In the genomic region with DNA sequence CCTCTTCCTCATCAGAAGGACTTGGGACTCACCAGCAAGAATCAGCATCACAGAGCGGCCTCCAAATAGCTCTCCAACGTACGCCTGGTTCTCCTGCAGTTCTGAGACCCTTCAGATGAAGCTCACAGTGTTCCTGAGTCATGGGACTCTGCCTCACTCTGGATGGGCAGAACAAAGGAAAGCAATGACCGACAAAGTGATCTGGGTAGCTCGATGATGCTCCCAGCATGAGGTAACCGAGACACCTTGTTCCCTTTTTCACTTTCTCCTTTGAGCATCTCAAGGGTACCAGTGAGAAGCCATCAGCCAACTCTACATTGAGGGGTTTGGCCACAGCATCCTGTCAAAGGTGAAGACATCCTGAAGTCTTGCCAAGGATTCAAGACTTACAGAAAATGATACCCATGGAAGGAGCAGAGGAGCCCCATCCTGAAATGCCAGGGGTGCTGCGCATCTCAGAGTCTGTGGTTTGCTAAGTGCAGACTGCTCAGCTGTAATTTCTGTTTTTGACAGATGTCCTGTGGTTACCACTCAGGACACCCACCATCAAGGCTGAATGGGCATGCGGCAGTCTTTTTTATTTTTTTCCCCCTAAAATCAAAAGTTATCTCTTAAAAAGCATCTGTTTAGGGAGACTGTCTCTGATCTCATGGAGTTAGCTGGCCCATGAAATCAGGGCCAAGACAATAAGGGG, we compare ENCODE assay signal across 16 mouse cellular contexts. TPM values are rescaled to one million over a fixed set of nuclear protein-coding genes. Genes with fewer than 3 reads are reported as not detected.
DNase-seq lines count a peak whose midpoint lies in the region; ATAC-seq and TF ChIP-seq lines count a peak whose summit lies in the region.
"Had no signal": no experiment of that assay in that cellular context is flagged by ENCODE, and none has a peak within 500 bp of the region (broad histone marks: within the 10 kb centered on the region; RNA-seq: fewer than 3 reads in every experiment).

No protein-coding gene starts in this region.

- no peaks in the 10 kb centered on the region for H3K9me3 ChIP-seq in heart, embryonic 10.5 days
- no peaks in the 10 kb centered on the region for H3K9me3 ChIP-seq in lung, embryonic 16.5 days (ENCODE audit: control insufficient read depth, low read length)
- H3K9me3 ChIP-seq in liver, embryonic 13.5 days (replicated peaks) = no peaks in the 10 kb centered on the region
- no peaks in the 10 kb centered on the region for H3K9me3 ChIP-seq in embryonic facial prominence, embryonic 10.5 days
- no peaks in the 10 kb centered on the region for H3K9me3 ChIP-seq in midbrain, postnatal 0 days (ENCODE audit: low read length)
- H3K9me3 ChIP-seq: forebrain, embryonic 15.5 days; hindbrain, embryonic 13.5 days; intestine, embryonic 15.5 days; limb, embryonic 10.5 days had no signal

- H3K27ac ChIP-seq in heart, embryonic 10.5 days = peak overlapping the region; percentile 69
- H3K27ac ChIP-seq in lung, embryonic 16.5 days (ENCODE audit: low read length) = peak overlapping the region; percentile 87
- H3K27ac ChIP-seq in liver, embryonic 13.5 days = peak overlapping the region; percentile 86
- no peak overlapping the region for H3K27ac ChIP-seq in embryonic facial prominence, embryonic 10.5 days (replicated peaks)
- H3K27ac ChIP-seq in midbrain, postnatal 0 days (ENCODE audit: low read depth, low read length) = no peak overlapping the region
- H3K27ac ChIP-seq: forebrain, embryonic 15.5 days; hindbrain, embryonic 13.5 days; intestine, embryonic 15.5 days; limb, embryonic 10.5 days had no signal

- no peak overlapping the region for H3K9ac ChIP-seq in lung, embryonic 16.5 days (ENCODE audit: low read length)
- peak overlapping the region; percentile 67 for H3K9ac ChIP-seq in liver, embryonic 13.5 days
- no peak overlapping the region for H3K9ac ChIP-seq in midbrain, postnatal 0 days (replicated peaks; ENCODE audit: low read length, poor library complexity, severe bottlenecking)
- H3K9ac ChIP-seq: forebrain, embryonic 15.5 days; hindbrain, embryonic 13.5 days; intestine, embryonic 15.5 days had no signal

- no peak for DNase-seq in heart, embryonic 10.5 days (ENCODE audit: low spot score)
- DNase-seq in heart, adult 9 months (ENCODE audit: low spot score in 2 of 2) = no peak
- no peak for DNase-seq in lung, postnatal 36 days
- no peak for DNase-seq in liver, embryonic 13.5 days
- DNase-seq in embryonic facial prominence, embryonic 10.5 days (ENCODE audit: low spot score) = no peak
- DNase-seq in midbrain, postnatal 0 days (ENCODE audit: low spot score) = no peak
- DNase-seq in ovary, postnatal 10 days (ENCODE audit: low spot score) = no peak
- DNase-seq: cerebellum, postnatal 14 days; gastrocnemius, postnatal 36 days; lung, adult 2 months; thymus, postnatal 4 days had no signal

- no peaks in the 10 kb centered on the region for H3K27me3 ChIP-seq in heart, embryonic 10.5 days (ENCODE audit: insufficient read depth, poor library complexity, severe bottlenecking)
- no peaks in the 10 kb centered on the region for H3K27me3 ChIP-seq in lung, embryonic 16.5 days (ENCODE audit: control insufficient read depth, insufficient read depth, low read depth, low read length)
- H3K27me3 ChIP-seq in liver, embryonic 13.5 days = no peaks in the 10 kb centered on the region
- H3K27me3 ChIP-seq in embryonic facial prominence, embryonic 10.5 days (replicated peaks; ENCODE audit: low read depth, poor library complexity, severe bottlenecking) = no peaks in the 10 kb centered on the region
- no peaks in the 10 kb centered on the region for H3K27me3 ChIP-seq in midbrain, postnatal 0 days (ENCODE audit: insufficient read depth, low read length)
- H3K27me3 ChIP-seq: forebrain, embryonic 15.5 days; hindbrain, embryonic 13.5 days; intestine, embryonic 15.5 days had no signal

- no peak overlapping the region for H3K4me3 ChIP-seq in heart, embryonic 10.5 days
- no peak overlapping the region for H3K4me3 ChIP-seq in lung, embryonic 16.5 days (ENCODE audit: low read length)
- H3K4me3 ChIP-seq in liver, embryonic 13.5 days (replicated peaks) = peak overlapping the region; percentile 35
- no peak overlapping the region for H3K4me3 ChIP-seq in embryonic facial prominence, embryonic 10.5 days
- H3K4me3 ChIP-seq in midbrain, postnatal 0 days (ENCODE audit: low read depth, low read length) = no peak overlapping the region
- H3K4me3 ChIP-seq: forebrain, embryonic 15.5 days; hindbrain, embryonic 13.5 days; intestine, embryonic 15.5 days; limb, embryonic 10.5 days had no signal

- no peaks in the 10 kb centered on the region for H3K36me3 ChIP-seq in heart, embryonic 10.5 days
- H3K36me3 ChIP-seq in lung, embryonic 16.5 days (ENCODE audit: control insufficient read depth, insufficient read depth, low read length) = no peaks in the 10 kb centered on the region
- no peaks in the 10 kb centered on the region for H3K36me3 ChIP-seq in liver, embryonic 13.5 days
- no peaks in the 10 kb centered on the region for H3K36me3 ChIP-seq in embryonic facial prominence, embryonic 10.5 days (replicated peaks)
- H3K36me3 ChIP-seq in midbrain, postnatal 0 days (ENCODE audit: insufficient read depth, low read length) = no peaks in the 10 kb centered on the region
- H3K36me3 ChIP-seq: forebrain, embryonic 15.5 days; hindbrain, embryonic 13.5 days; intestine, embryonic 15.5 days; limb, embryonic 10.5 days had no signal

- H3K4me1 ChIP-seq in heart, embryonic 10.5 days = peaks cover 69% of the 10 kb centered on the region
- peaks cover 26% of the 10 kb centered on the region for H3K4me1 ChIP-seq in lung, embryonic 16.5 days (replicated peaks; ENCODE audit: control insufficient read depth, insufficient read depth, low read length)
- H3K4me1 ChIP-seq in liver, embryonic 13.5 days (replicated peaks) = peaks cover 95% of the 10 kb centered on the region
- H3K4me1 ChIP-seq in embryonic facial prominence, embryonic 10.5 days = peaks cover 32% of the 10 kb centered on the region
- H3K4me1 ChIP-seq in midbrain, postnatal 0 days (ENCODE audit: insufficient read depth, low read length) = no peaks in the 10 kb centered on the region
- H3K4me1 ChIP-seq: forebrain, embryonic 15.5 days; hindbrain, embryonic 13.5 days had no signal

- 83% methylated on average over 8 of the region's 8 CpGs for WGBS in heart, embryonic 10.5 days
- WGBS in lung, embryonic 16.5 days = 76% methylated on average over 8 of the region's 8 CpGs
- 61% methylated on average over 8 of the region's 8 CpGs for WGBS in liver, embryonic 13.5 days (ENCODE audit: insufficient replicate concordance)
- WGBS in embryonic facial prominence, embryonic 10.5 days = 89% methylated on average over 8 of the region's 8 CpGs
- WGBS in midbrain, postnatal 0 days = 92% methylated on average over 8 of the region's 8 CpGs

- no peak for ATAC-seq in lung, embryonic 16.5 days (ENCODE audit: low read depth)
- ATAC-seq in liver, embryonic 13.5 days (ENCODE audit: low read depth) = no peak
- no peak for ATAC-seq in midbrain, postnatal 0 days (ENCODE audit: low FRiP score)
- ATAC-seq: forebrain, embryonic 15.5 days; intestine, embryonic 15.5 days had no signal

- H3K4me2 ChIP-seq in lung, embryonic 16.5 days (ENCODE audit: low read depth, low read length) = no peak overlapping the region
- H3K4me2 ChIP-seq in liver, embryonic 13.5 days = peak overlapping the region; percentile 61
- H3K4me2 ChIP-seq in midbrain, postnatal 0 days (ENCODE audit: low read depth, low read length, poor library complexity, severe bottlenecking) = no peak overlapping the region
- H3K4me2 ChIP-seq: forebrain, embryonic 15.5 days; hindbrain, embryonic 13.5 days; intestine, embryonic 15.5 days had no signal

- TF ChIP-seq CTCF in midbrain, postnatal 0 days (IDR thresholded peaks at IDR 0.05) = no peak

RNA-seq across cellular contexts. Expression of gene Pofut2, which starts 32.9 kb away (rescaled TPM):
- polyA plus RNA-seq in heart, embryonic 10.5 days (2016; fragmentation: Nextera tagmentation; extraction: Ambion mirVana) = 119 and 137 TPM in 2 replicates
- 126 and 132 TPM in 2 replicates for polyA plus RNA-seq in lung, embryonic 16.5 days (2015; fragmentation: Nextera tagmentation; extraction: Ambion mirVana)
- polyA plus RNA-seq in liver, embryonic 13.5 days (2015; fragmentation: Nextera tagmentation; extraction: Ambion mirVana) = 29.7 and 30.2 TPM in 2 replicates
- 74.5 and 77.0 TPM in 2 replicates for polyA plus RNA-seq in embryonic facial prominence, embryonic 10.5 days (2016; fragmentation: Nextera tagmentation; extraction: Ambion mirVana)
- 34.8 and 49.9 TPM in 2 replicates for total RNA-seq in midbrain, postnatal 0 days (2014; rRNA removed)
- 43.2 and 44.8 TPM in 2 replicates for polyA plus RNA-seq in midbrain, postnatal 0 days (2015; fragmentation: Nextera tagmentation; extraction: Ambion mirVana)

RNA-seq across cellular contexts. Expression of gene Col18a1, which starts 59.8 kb away (rescaled TPM):
- polyA plus RNA-seq in heart, embryonic 10.5 days (2016; fragmentation: Nextera tagmentation; extraction: Ambion mirVana) = 232 and 318 TPM in 2 replicates
- polyA plus RNA-seq in lung, embryonic 16.5 days (2015; fragmentation: Nextera tagmentation; extraction: Ambion mirVana) = 298 and 315 TPM in 2 replicates
- 29.7 and 36.3 TPM in 2 replicates for polyA plus RNA-seq in liver, embryonic 13.5 days (2015; fragmentation: Nextera tagmentation; extraction: Ambion mirVana)
- polyA plus RNA-seq in embryonic facial prominence, embryonic 10.5 days (2016; fragmentation: Nextera tagmentation; extraction: Ambion mirVana) = 184 and 201 TPM in 2 replicates
- 27.7 and 30.3 TPM in 2 replicates for total RNA-seq in midbrain, postnatal 0 days (2014; rRNA removed)
- 14.6 and 15.4 TPM in 2 replicates for polyA plus RNA-seq in midbrain, postnatal 0 days (2015; fragmentation: Nextera tagmentation; extraction: Ambion mirVana)

Comparison
In these comparisons a context has a peak if more than half of its experiments do, and no peak if none do; other contexts are left out.
1. H3K27ac ChIP-seq: peak in heart, embryonic 10.5 days (single experiment), lung, embryonic 16.5 days (single experiment) and liver, embryonic 13.5 days (single experiment); none in embryonic facial prominence, embryonic 10.5 days (single experiment) and midbrain, postnatal 0 days (single experiment).